8 mouse cellular contexts compared by ENCODE assay signal in the genomic region with DNA sequence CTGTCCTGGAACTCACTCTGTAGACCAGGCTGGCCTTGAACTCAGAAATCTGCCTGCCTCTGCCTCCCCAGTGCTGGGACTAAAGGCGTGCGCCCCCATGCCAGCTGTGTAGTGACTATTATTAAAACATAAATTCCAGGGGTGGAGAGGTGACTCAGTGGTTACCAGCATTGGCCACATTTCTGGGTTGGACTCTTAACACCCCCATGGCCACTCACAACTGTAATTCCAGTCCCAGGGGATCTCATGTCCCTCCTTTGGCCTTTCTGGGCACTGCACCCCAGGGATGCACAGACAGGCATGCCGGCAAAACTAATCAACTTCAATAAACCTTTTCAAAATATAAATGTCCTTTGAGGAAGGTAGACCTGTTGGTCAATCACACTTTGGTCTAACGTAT. TPM values are rescaled to one million over a fixed set of nuclear protein-coding genes. Genes with fewer than 3 reads are reported as not detected.
DNase-seq lines count a peak whose midpoint lies in the region; ATAC-seq and TF ChIP-seq lines count a peak whose summit lies in the region.

No protein-coding gene starts in this region.

- peak; percentile 84 for DNase-seq in heart, adult 11 months
- no peak for DNase-seq in heart, postnatal 36 days
- peak; percentile 16 for DNase-seq in MEL (ENCODE audit: low read depth, low spot score)
- peak; percentile 81 for DNase-seq in midbrain, embryonic 11.5 days (ENCODE audit: low spot score, missing footprints)
- DNase-seq in cerebellum, postnatal 36 days = no peak
- DNase-seq in embryo, embryonic 9.5 days (ENCODE audit: extremely low spot score) = no peak
- no peak for DNase-seq in left cerebral cortex, postnatal 4 days

- no peak overlapping the region for H3K9ac ChIP-seq in MEL (ENCODE audit: control insufficient read depth, low read depth, low read length, poor library complexity, severe bottlenecking)
- no peak overlapping the region for H3K9ac ChIP-seq in hindbrain, embryonic 12.5 days
- H3K9ac ChIP-seq in midbrain, embryonic 11.5 days (ENCODE audit: low read length) = no peak overlapping the region; the same call in 1 of the 2 replicates

- H3K27me3 ChIP-seq in MEL (ENCODE audit: control insufficient read depth in 1 of 2, insufficient read depth in 2 of 2, low read length in 2 of 2) = no peaks in the 10 kb centered on the region
- no peaks in the 10 kb centered on the region for H3K27me3 ChIP-seq in hindbrain, embryonic 12.5 days
- no peaks in the 10 kb centered on the region for H3K27me3 ChIP-seq in midbrain, embryonic 11.5 days (ENCODE audit: control insufficient read depth, insufficient read depth, low read length)

- no peak overlapping the region for H3K27ac ChIP-seq in MEL (ENCODE audit: control insufficient read depth, low read depth, low read length)
- H3K27ac ChIP-seq in hindbrain, embryonic 12.5 days = no peak overlapping the region
- H3K27ac ChIP-seq in midbrain, embryonic 11.5 days (ENCODE audit: low read depth, low read length) = no peak overlapping the region

- intact Hi-C loops in heart, postnatal 36 days (cut with DNase I) = loop anchor here (5.0 kb wide), 2 partner anchors 71 to 101 kb away; a partner anchor contains a TSS
- intact Hi-C loops in left cerebral cortex, postnatal 4 days (cut with DNase I) = loop anchor here (5.0 kb wide), 1 partner anchor 101 kb away; a partner anchor contains a TSS

- peaks cover 2 to 15% of the 10 kb centered on the region in 2 experiments for H3K36me3 ChIP-seq in MEL (ENCODE audit: control insufficient read depth in 1 of 2, insufficient read depth in 2 of 2, low read length in 2 of 2)
- H3K36me3 ChIP-seq in hindbrain, embryonic 12.5 days = peaks cover 30% of the 10 kb centered on the region
- peaks cover 13% of the 10 kb centered on the region for H3K36me3 ChIP-seq in midbrain, embryonic 11.5 days (ENCODE audit: control insufficient read depth, insufficient read depth, low read length)

- peak overlapping the region; percentile 75 for H3K4me2 ChIP-seq in hindbrain, embryonic 12.5 days (replicated peaks)
- H3K4me2 ChIP-seq in midbrain, embryonic 11.5 days = peak overlapping the region; percentile 79; the same call in 1 of the 2 replicates

- no peak for TF ChIP-seq EP300 in MEL (IDR thresholded peaks at IDR 0.05; ENCODE audit: low read depth in 1 of 2, low read length in 2 of 2)

- no peaks in the 10 kb centered on the region for H3K9me3 ChIP-seq in MEL (replicated peaks; ENCODE audit: insufficient read depth, low read length)
- no peaks in the 10 kb centered on the region for H3K9me3 ChIP-seq in hindbrain, embryonic 12.5 days (replicated peaks)
- no peaks in the 10 kb centered on the region for H3K9me3 ChIP-seq in midbrain, embryonic 11.5 days (ENCODE audit: control insufficient read depth, low read length)

- TF ChIP-seq CTCF in MEL (IDR thresholded peaks at IDR 0.05 in 2 of 3, conservative IDR thresholded peaks at IDR 0.05 in 1 of 3; ENCODE audit: control insufficient read depth in 1 of 3, insufficient read depth in 1 of 3, low read depth in 2 of 3, low read length in 3 of 3, poor library complexity in 1 of 3, severe bottlenecking in 1 of 3) = no peak

- H3K4me3 ChIP-seq in MEL (ENCODE audit: control insufficient read depth in 1 of 2, insufficient read depth in 1 of 2, low read depth in 2 of 2, low read length in 2 of 2) = no peak overlapping the region
- peak overlapping the region; percentile 97 for H3K4me3 ChIP-seq in hindbrain, embryonic 12.5 days
- H3K4me3 ChIP-seq in midbrain, embryonic 11.5 days (ENCODE audit: low read depth, low read length) = peak overlapping the region; percentile 97; the same call in 1 of the 2 replicates

- 95% methylated on average over 4 of the region's 4 CpGs for WGBS in hindbrain, embryonic 12.5 days
- WGBS in midbrain, embryonic 11.5 days = 93% methylated on average over 4 of the region's 4 CpGs

- H3K4me1 ChIP-seq in MEL (ENCODE audit: control insufficient read depth in 1 of 2, insufficient read depth in 2 of 2, low read length in 2 of 2) = peaks cover 8 to 23% of the 10 kb centered on the region in 2 experiments; a peak in 3 of 4 replicates
- H3K4me1 ChIP-seq in hindbrain, embryonic 12.5 days = peaks cover 22% of the 10 kb centered on the region
- H3K4me1 ChIP-seq in midbrain, embryonic 11.5 days (ENCODE audit: control insufficient read depth, insufficient read depth, low read length) = peaks cover 13% of the 10 kb centered on the region; the same call in 1 of the 2 replicates

- no peak for TF ChIP-seq RAD21 in MEL (IDR thresholded peaks at IDR 0.05; ENCODE audit: low read depth, low read length)

- ATAC-seq in hindbrain, embryonic 12.5 days (ENCODE audit: low FRiP score) = no peak
- ATAC-seq in midbrain, embryonic 11.5 days (ENCODE audit: low FRiP score) = no peak

- H3K79me2 ChIP-seq in MEL (ENCODE audit: control insufficient read depth, insufficient read depth, low read length, poor library complexity) = peaks cover 18% of the 10 kb centered on the region

- no peak for TF ChIP-seq POLR2A in MEL (IDR thresholded peaks at IDR 0.05; ENCODE audit: control insufficient read depth in 1 of 2, insufficient read depth in 1 of 2, low read depth in 1 of 2, low read length in 2 of 2, poor library complexity in 1 of 2)

TF ChIP-seq in MEL, 35 proteins besides CTCF, POLR2A, EP300 and RAD21:
- TF ChIP-seq MEF2A (IDR thresholded peaks at IDR 0.05; ENCODE audit: extremely low read depth, insufficient replicate concordance, low read depth, low read length, poor library complexity, severe bottlenecking) (no peak), GABPA (IDR thresholded peaks at IDR 0.05; ENCODE audit: low read depth, low read length) (no peak), MAZ (IDR thresholded peaks at IDR 0.05; ENCODE audit: low read depth, low read length) (no peak), MYC (IDR thresholded peaks at IDR 0.05; ENCODE audit: low read depth, low read length) (no peak), GATA1 (IDR thresholded peaks at IDR 0.05; ENCODE audit: low read depth, low read length) (no peak), RCOR1 (IDR thresholded peaks at IDR 0.05; ENCODE audit: low read depth, low read length) (no peak)
TF ChIP-seq in MEL: peak in this region for 0.

RNA-seq across cellular contexts. Expression of a gene that starts 1.8 kb away (rescaled TPM):
- total RNA-seq in heart, postnatal 36 days (2021) = 100 to 1,000 TPM; 105 to 110 TPM
- total RNA-seq in MEL (2012; rRNA removed) = 50.2 and 51.7 TPM in 2 replicates
- 100 to 1,000 TPM in 1 of 2 experiments, 10 to 100 TPM in 1; 48.5 to 154 TPM for polyA plus RNA-seq in MEL (2012; ENCODE audit: insufficient read depth in 1 of 2, insufficient read length in 2 of 2, low read depth in 1 of 2, low replicate concordance in 2 of 2, missing spikeins in 1 of 2)
- polyA plus RNA-seq in hindbrain, embryonic 12.5 days (2016; fragmentation: Nextera tagmentation; extraction: Ambion mirVana) = 257 and 262 TPM in 2 replicates
- polyA plus RNA-seq in midbrain, embryonic 11.5 days (2014; fragmentation: Nextera tagmentation; extraction: Ambion mirVana) = 272 and 275 TPM in 2 replicates
- total RNA-seq in left cerebral cortex, postnatal 4 days (2021) = 100 to 1,000 TPM; 150 to 166 TPM

RNA-seq across cellular contexts. Expression of a gene that starts 57.3 kb away (rescaled TPM):
- total RNA-seq in heart, postnatal 36 days (2021) = 10 to 100 TPM; 35.7 to 37.2 TPM
- 0.23 and 0.26 TPM in 2 replicates for total RNA-seq in MEL (2012; rRNA removed)
- polyA plus RNA-seq in MEL (2012; ENCODE audit: insufficient read depth in 1 of 2, insufficient read length in 2 of 2, low read depth in 1 of 2, low replicate concordance in 2 of 2, missing spikeins in 1 of 2) = 1 to 10 TPM in 1 of 2 experiments, not detected in 1; 1.1 TPM
- polyA plus RNA-seq in hindbrain, embryonic 12.5 days (2016; fragmentation: Nextera tagmentation; extraction: Ambion mirVana) = 5.8 and 6.6 TPM in 2 replicates
- polyA plus RNA-seq in midbrain, embryonic 11.5 days (2014; fragmentation: Nextera tagmentation; extraction: Ambion mirVana) = 2.9 and 3.3 TPM in 2 replicates
- total RNA-seq in left cerebral cortex, postnatal 4 days (2021) = 10 to 100 TPM; 13.1 to 16.1 TPM

RNA-seq across cellular contexts. Expression of a gene that starts 58.7 kb away (rescaled TPM):
- 10 to 100 TPM; 22.3 to 24.1 TPM for total RNA-seq in heart, postnatal 36 days (2021)
- 32.1 and 33.4 TPM in 2 replicates for total RNA-seq in MEL (2012; rRNA removed)
- polyA plus RNA-seq in MEL (2012; ENCODE audit: insufficient read depth in 1 of 2, insufficient read length in 2 of 2, low read depth in 1 of 2, low replicate concordance in 2 of 2, missing spikeins in 1 of 2) = 10 to 100 TPM in 1 of 2 experiments, not detected in 1; 30.2 TPM
- polyA plus RNA-seq in hindbrain, embryonic 12.5 days (2016; fragmentation: Nextera tagmentation; extraction: Ambion mirVana) = 82.0 and 90.7 TPM in 2 replicates
- polyA plus RNA-seq in midbrain, embryonic 11.5 days (2014; fragmentation: Nextera tagmentation; extraction: Ambion mirVana) = 89.5 and 96.0 TPM in 2 replicates
- total RNA-seq in left cerebral cortex, postnatal 4 days (2021) = 10 to 100 TPM; 50.9 to 51.1 TPM

Comparison
In these comparisons a context has a peak if more than half of its experiments do, and no peak if none do; other contexts are left out.
1. DNase-seq: peak in heart, adult 11 months (single experiment), MEL (single experiment) and midbrain, embryonic 11.5 days (single experiment); none in heart, postnatal 36 days (0 of 2), cerebellum, postnatal 36 days (0 of 2), embryo, embryonic 9.5 days (single experiment) and left cerebral cortex, postnatal 4 days (single experiment).
2. H3K4me3 ChIP-seq: peak in hindbrain, embryonic 12.5 days (single experiment) and midbrain, embryonic 11.5 days (single experiment); none in MEL (0 of 2).
3. RNA of a gene that starts 57.3 kb away (total RNA-seq): 35.7 to 37.2 TPM in heart, postnatal 36 days and 13.1 to 16.1 TPM in left cerebral cortex, postnatal 4 days; 0.23 to 0.26 TPM in MEL; every median in the first group is over 10 times any median in the second.